Mouse (Mus musculus) gastrocnemius, postnatal 25 days (tissue): ENCODE results near the gene G3bp1. TPM values are rescaled to one million over a fixed set of nuclear protein-coding genes. Genes with fewer than 3 reads are reported as not detected.
A peak's percentile ranks its signal among the peaks of the same experiment; 100 is the strongest.

Source experiments
- DNase-seq: peaks from one replicate; pipeline ENCODE4 v3.0.0; 2022
- total RNA-seq, 2 experiments: library from RNA; stranded (reverse); gene quantifications; 1 replicate in 1 of 2; 2 replicates in 1 of 2; pipeline ENCODE4 v1.2.3; 2021

G3bp1 gene
- total RNA-seq, 2 experiments from 2014 or later, result 50.0 to 50.4 TPM

DNA sequence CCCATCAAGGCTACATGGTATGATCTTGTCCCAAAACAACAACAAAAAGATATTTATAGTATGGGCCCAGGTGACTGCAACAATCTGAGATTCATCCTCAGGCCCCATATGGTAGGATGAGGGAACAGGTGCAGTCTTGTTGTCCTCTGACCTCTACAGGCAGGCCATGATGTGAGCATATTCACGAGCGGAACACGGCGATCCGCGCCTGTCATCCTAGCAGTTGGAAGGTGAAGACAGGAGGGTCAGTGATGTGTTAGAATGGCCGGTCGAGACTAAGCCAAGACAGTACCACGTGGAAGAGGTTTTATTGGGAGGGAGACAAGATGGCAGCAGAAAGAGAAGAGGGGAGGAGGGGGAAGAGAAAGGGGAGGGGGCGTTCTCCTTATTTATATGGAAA, 4.8 kb upstream of the G3bp1 start:
- no peak for DNase-seq

- DNase-seq, result no peak
These were observed 4.3 kb upstream of the G3bp1 start for GRCm38 (mm10) chr11:55465177-55465576.

DNA sequence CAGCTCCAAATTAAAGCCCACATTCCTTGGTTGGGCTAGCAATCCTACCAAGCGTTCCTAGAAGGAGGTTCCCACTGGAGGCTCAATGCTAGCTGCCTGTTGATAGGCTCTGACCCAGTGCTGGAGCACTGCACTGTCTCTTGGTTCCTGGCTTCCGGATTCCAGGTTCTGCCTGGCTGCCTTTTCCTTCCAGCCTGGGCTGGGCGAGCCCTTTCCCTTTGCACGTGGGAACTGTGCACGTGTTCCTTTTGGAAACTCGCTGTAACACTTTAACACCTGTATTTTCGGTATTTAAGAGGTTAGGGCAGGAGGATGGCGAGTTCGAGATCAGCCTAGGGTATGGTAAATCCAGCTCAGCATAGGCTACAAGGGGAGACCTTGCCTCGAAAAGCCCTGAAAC, 1.5 kb upstream of the G3bp1 start:
- DNase-seq, result no peak

GRCm38 (mm10) chr11:55468611-55469047, 856 bp upstream of the G3bp1 start:
- no peak for DNase-seq

GRCm38 (mm10) chr11:55469923-55470691, 622 bp downstream of the G3bp1 start:
- DNase-seq, result peak; percentile 29

DNA sequence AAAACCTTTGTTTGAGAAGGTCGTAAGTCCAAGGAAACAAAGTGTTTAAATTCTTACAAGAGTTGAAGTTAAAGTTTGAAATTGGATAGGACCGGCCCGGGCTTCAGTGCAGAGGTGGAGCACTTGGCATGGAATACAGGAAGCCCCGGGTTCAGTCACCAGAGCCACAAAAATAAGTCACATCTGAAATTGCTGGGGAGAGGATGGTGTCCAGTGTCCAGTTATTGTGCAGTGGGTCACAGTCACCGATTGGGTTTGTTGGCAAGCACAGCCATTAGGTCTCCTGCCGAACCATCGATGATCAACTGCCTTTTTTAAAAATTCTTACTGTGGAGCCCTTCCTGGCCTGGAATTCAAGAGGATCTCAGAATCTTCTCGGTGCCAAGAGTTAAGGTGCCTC, 1.3 kb downstream of the G3bp1 start:
- DNase-seq, result no peak

GRCm38 (mm10) chr11:55471467-55471866, 2.0 kb downstream of the G3bp1 start:
- no peak for DNase-seq

GRCm38 (mm10) chr11:55473219-55473618, 3.7 kb downstream of the G3bp1 start:
- DNase-seq, result no peak

GRCm38 (mm10) chr11:55485443-55485842, 16.0 kb downstream of the G3bp1 start:
- DNase-seq, result no peak

GRCm38 (mm10) chr11:55496158-55496557, 26.7 kb downstream of the G3bp1 start:
- DNase-seq, result no peak

GRCm38 (mm10) chr11:55497885-55498284, 28.4 kb downstream of the G3bp1 start:
- no peak for DNase-seq

- DNase-seq, result peak; percentile 74
These were observed 32.6 kb downstream of the G3bp1 start for GRCm38 (mm10) chr11:55501955-55502531.

GRCm38 (mm10) chr11:55502886-55503285, 33.4 kb downstream of the G3bp1 start:
- DNase-seq, result peak; percentile 18

- DNase-seq, result no peak
These were observed 36.0 kb downstream of the G3bp1 start for GRCm38 (mm10) chr11:55505485-55505884.

- no peak for DNase-seq
These were observed 41.9 kb downstream of the G3bp1 start for GRCm38 (mm10) chr11:55511374-55511773.

GRCm38 (mm10) chr11:55517666-55518065, 48.2 kb downstream of the G3bp1 start:
- no peak for DNase-seq

- no peak for DNase-seq
These were observed 49.6 kb downstream of the G3bp1 start for GRCm38 (mm10) chr11:55518806-55519674.

DNA sequence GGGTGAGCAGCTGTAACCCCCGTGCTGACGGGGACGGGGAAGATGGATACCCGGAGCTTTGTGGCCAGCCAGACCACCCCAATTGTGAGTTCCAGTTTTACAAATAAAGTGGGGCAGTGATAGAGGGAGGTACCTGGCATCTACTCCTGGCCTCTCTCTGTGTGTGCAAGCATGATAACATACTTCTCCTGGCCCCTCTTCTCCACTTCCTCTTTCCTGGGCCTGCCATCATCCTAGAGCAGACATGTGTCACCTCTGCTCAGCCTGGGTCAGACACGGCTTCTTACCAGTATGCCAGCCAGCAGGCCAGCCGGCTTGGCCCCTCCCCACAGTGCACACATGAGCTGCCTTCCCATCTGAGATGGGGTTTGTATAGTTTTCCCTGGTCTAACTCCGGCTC, 61.3 kb downstream of the G3bp1 start:
- DNase-seq, result no peak

DNA sequence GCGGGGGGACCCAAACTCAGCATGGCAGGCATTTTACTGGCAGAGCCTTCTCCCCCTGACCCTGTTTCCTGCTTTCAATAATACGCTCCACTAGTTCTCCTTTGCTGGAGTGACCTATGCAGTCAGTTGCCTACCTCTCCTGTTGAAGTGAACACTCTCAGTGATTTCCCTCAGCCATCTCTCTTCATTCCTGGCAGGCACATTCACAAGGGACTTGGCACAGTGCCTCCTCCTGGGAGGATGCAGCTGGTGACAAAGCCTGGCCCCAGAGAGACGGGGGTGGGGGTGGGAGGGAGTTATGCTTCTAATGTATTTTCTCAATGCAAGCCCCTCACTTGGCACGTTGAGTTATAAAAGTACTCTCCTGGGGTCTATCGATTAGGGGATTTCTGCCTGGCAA, 63.9 kb downstream of the G3bp1 start:
- DNase-seq, result no peak

GRCm38 (mm10) chr11:55534766-55535165, 65.3 kb downstream of the G3bp1 start:
- DNase-seq, result no peak

DNA sequence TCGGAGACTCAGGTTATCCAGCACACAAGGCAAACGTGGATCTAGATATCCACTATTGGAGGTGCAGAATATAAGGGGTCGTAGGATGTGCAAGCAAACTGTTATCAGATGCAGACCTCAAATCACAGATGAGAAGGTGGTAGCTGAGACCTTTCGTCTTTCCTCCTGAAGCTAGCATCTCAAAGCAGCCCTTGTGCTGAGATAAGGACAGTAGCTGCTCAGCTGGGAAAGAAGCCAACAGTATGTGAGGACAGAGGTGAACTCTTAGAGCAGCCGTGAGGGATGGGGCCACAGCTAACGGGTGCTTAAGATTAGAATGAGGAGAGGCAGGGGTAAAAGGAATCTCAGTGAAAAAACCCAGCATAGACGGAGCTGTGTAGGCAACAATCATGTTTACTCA, 72.6 kb downstream of the G3bp1 start:
- DNase-seq, result no peak

- no peak for DNase-seq
These were observed 73.2 kb downstream of the G3bp1 start for GRCm38 (mm10) chr11:55542671-55543070.

- DNase-seq, result no peak
These were observed 76.2 kb downstream of the G3bp1 start for GRCm38 (mm10) chr11:55545690-55546089.
